Mouse (Mus musculus) liver, embryonic 14.5 days (tissue): Measurements from ENCODE around the gene Polm. TPM values are rescaled to one million over a fixed set of nuclear protein-coding genes. Genes with fewer than 3 reads are reported as not detected.

Experiments
- ATAC-seq: fragments of 200-750 bp; cut with Nextera tagmentation; 2 replicates; pipeline ENCODE4 v1.8.0; 2017; ENCODE audit warnings: moderate number of reproducible peaks, mild to moderate bottlenecking, moderate library complexity; ENCODE audit not compliant: insufficient read depth
- DNase-seq, 3 experiments: peaks; one replicate each; pipeline ENCODE4 v3.0.0-alpha.2; 2012 to 2013; ENCODE audit warnings: low read depth in 3 of 3, low spot score in 3 of 3
- H3K27ac ChIP-seq: fragments of 300-500 bp; sonication (generic); 2 replicates; pipeline ENCODE4 v1.5.1; 2014; ENCODE audit warnings: moderate library complexity, mild to moderate bottlenecking, control low read depth, inconsistent platforms
- H3K27me3 ChIP-seq: fragments of 300-500 bp; sonication (generic); 2 replicates; pipeline ENCODE4 v1.6.1; 2014; ENCODE audit warnings: mild to moderate bottlenecking, low read length, moderate library complexity; ENCODE audit not compliant: control insufficient read depth, insufficient read depth
- H3K36me3 ChIP-seq: fragments of 300-500 bp; sonication (generic); replicated peaks from 2 replicates; pipeline ENCODE4 v1.6.1; 2014; ENCODE audit warnings: low read depth; ENCODE audit not compliant: control insufficient read depth, insufficient read depth
- H3K4me1 ChIP-seq, 2 experiments: fragments of 200-500 bp in 1 of 2; fragments of 300-500 bp in 1 of 2; sonication (generic) in 1 of 2; replicated peaks; 2 replicates each; pipeline ENCODE4 v1.6.1; 2012 to 2014; ENCODE audit warnings: antibody characterized with exemption in 1 of 2, inconsistent platforms in 1 of 2, low read length in 1 of 2; ENCODE audit not compliant: control insufficient read depth in 2 of 2, insufficient read depth in 2 of 2
- H3K4me2 ChIP-seq: fragments of 300-500 bp; sonication (generic); 2 replicates; pipeline ENCODE4 v1.6.1; 2014; ENCODE audit warnings: low read depth, mild to moderate bottlenecking, control low read depth, moderate library complexity
- H3K4me3 ChIP-seq, 2 experiments: fragments of 200-500 bp in 1 of 2; fragments of 300-500 bp in 1 of 2; sonication (generic) in 1 of 2; 2 replicates each; pipeline ENCODE4 v1.5.1; 2012 to 2014; ENCODE audit warnings: low read depth in 2 of 2, low read length in 2 of 2, mild to moderate bottlenecking in 2 of 2, control low read depth in 1 of 2, inconsistent platforms in 1 of 2, moderate library complexity in 1 of 2; ENCODE audit not compliant: insufficient read depth in 1 of 2
- H3K9ac ChIP-seq: fragments of 300-500 bp; sonication (generic); replicated peaks from 2 replicates; pipeline ENCODE4 v1.6.1; 2014; ENCODE audit warnings: mild to moderate bottlenecking, control low read depth, moderate library complexity
- H3K9me3 ChIP-seq: fragments of 300-500 bp; sonication (generic); 2 replicates; pipeline ENCODE4 v1.6.1; 2016; ENCODE audit warnings: low read length, mixed read lengths; ENCODE audit not compliant: control insufficient read depth
- CTCF ChIP-seq: IDR thresholded peaks from 2 replicates; pipeline ENCODE4 v1.5.1; 2016; ENCODE audit warnings: antibody characterized with exemption, low read depth, control low read depth
- EP300 ChIP-seq: IDR thresholded peaks from 2 replicates; pipeline ENCODE4 v1.6.1; 2016; ENCODE audit warnings: antibody characterized with exemption, low read depth
- WGBS: fragments of 180-500 bp; shearing (Covaris S2); extraction: QIAGEN DNeasy Blood & Tissue Kit; methylation state at CpG from one replicate; pipeline ENCODE4 v1.1.7; 2014; ENCODE audit not compliant: insufficient replicate concordance; 5-methylcytosine and 5-hydroxymethylcytosine counted together
- polyA plus RNA-seq, 2 experiments: library from polyadenylated mRNA; depleted of rRNA in 1 of 2; stranded (reverse) in 1 of 2; unstranded in 1 of 2; fragments of >200 nt; fragmentation: Nextera tagmentation in 1 of 2; extraction: Ambion mirVana in 1 of 2; gene quantifications; 2 replicates each; pipeline versions ENCODE4 v1.2.1 to v1.2.3; 2012 to 2014

Polm gene
- polyA plus RNA-seq, 2 experiments: 1.5 to 4.1 TPM

GRCm38 (mm10) chr11:5849316-5849715, 11.5 kb upstream of the Polm start:
- ATAC-seq (no peak), DNase-seq (no peak)
- TF ChIP-seq EP300: no peak
- no peak for TF ChIP-seq CTCF
- WGBS: 51% methylated on average over 2 of the region's 2 CpGs
- 0 out of 4 replicates have a peak, but pooled peaks cover 0 to 2% of the 10 kb centered on the region in 2 experiments for H3K4me1 ChIP-seq
- no peaks in the 10 kb centered on the region for H3K9me3 ChIP-seq
- H3K27ac ChIP-seq: no peak overlapping the region
- no peaks in the 10 kb centered on the region for H3K36me3 ChIP-seq
- no peak overlapping the region for H3K9ac ChIP-seq
- H3K27me3 ChIP-seq: no peaks in the 10 kb centered on the region
- H3K4me2 ChIP-seq: no peak overlapping the region
- H3K4me3 ChIP-seq: no peak overlapping the region

- Histone ChIP-seq H3K4me3 (no peak overlapping the region), H3K9ac (no peak overlapping the region), H3K36me3 (no peaks in the 10 kb centered on the region), H3K4me2 (no peak overlapping the region), H3K9me3 (no peaks in the 10 kb centered on the region), H3K27ac (no peak overlapping the region), H3K27me3 (no peaks in the 10 kb centered on the region), H3K4me1 (0 out of 4 replicates have a peak, but pooled peaks cover 0 to 2% of the 10 kb centered on the region in 2 experiments)
- TF ChIP-seq EP300 (no peak), CTCF (no peak)
- WGBS: 59% methylated on average over 6 of the region's 6 CpGs
- no peak for DNase-seq
- no peak for ATAC-seq
These were observed 10.9 kb upstream of the Polm start for GRCm38 (mm10) chr11:5848741-5849140.

DNA sequence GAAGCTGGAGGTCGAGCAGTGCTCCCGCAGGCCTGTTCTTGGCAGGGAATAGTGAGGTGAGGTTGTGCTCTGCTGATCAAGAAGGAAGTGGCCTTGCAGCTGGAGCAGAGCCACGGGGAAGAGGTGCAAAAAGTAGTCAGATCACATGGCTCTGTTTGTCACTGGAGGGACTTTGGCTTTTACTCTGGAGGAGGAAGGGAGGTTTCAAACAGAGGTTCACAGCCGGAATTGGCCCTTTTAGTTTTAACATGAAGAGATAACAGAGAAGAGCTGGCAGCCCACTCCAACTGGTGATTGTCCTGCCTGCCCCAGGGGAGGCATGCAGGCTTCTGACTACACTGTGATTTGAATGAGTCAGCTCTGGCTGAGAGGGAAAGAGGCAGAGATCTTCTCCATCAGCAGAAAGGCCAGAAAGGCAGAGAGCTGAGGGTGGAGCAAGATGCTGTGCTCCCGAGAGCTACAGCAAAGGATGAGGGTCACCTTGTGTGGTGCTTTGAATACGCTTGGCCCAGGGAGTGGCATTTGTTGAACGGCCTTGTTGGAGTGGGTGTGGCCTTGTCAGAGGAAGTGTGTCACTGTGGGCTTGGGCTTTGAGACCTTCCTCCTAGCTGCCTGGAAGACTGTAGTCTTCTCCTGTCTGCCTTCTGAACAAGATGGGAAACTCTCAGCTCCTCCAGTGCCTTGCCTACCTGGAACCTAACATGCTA, 9.0 kb upstream of the Polm start:
- H3K4me2 ChIP-seq: no peak overlapping the region
- ATAC-seq (no peak), DNase-seq (no peak)
- no peaks in the 10 kb centered on the region for H3K27me3 ChIP-seq
- no peak overlapping the region for H3K27ac ChIP-seq
- H3K4me3 ChIP-seq: no peak overlapping the region
- no peaks in the 10 kb centered on the region for H3K36me3 ChIP-seq
- TF ChIP-seq CTCF (no peak), EP300 (no peak)
- H3K4me1 ChIP-seq: 0 out of 4 replicates have a peak, but pooled peaks cover 0 to 2% of the 10 kb centered on the region in 2 experiments
- H3K9me3 ChIP-seq: no peaks in the 10 kb centered on the region
- H3K9ac ChIP-seq: no peak overlapping the region
- WGBS: 50% methylated on average over 7 of the region's 7 CpGs

DNA sequence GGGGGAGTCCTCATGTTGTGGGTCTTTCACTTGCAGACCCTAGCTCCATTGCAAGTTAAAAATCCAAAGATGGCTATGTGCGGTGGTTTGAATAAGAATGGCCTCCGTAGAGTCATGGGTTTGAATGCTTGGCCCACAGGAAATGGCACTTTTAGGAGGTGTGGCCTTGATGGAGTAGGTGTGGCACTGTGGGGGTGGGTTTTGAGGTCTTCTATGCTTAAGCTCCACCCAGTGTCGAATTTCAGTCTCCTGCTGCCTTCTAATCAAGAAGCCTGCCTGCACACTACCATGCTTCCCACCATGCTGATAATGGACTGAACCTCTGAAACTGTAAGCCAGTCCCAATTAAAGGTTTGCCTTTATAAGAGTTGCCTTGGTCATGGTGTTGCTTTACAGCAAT, 5.3 kb upstream of the Polm start:
- ATAC-seq (no peak), DNase-seq (no peak)
- H3K9ac ChIP-seq: no peak overlapping the region
- H3K4me1 ChIP-seq: peaks cover 0 to 2% of the 10 kb centered on the region in 2 experiments; a peak in 1 of 4 replicates
- 68% methylated on average over 3 of the region's 3 CpGs for WGBS
- no peak overlapping the region for H3K4me2 ChIP-seq
- no peak overlapping the region for H3K4me3 ChIP-seq
- H3K9me3 ChIP-seq: no peaks in the 10 kb centered on the region
- no peaks in the 10 kb centered on the region for H3K36me3 ChIP-seq
- no peak overlapping the region for H3K27ac ChIP-seq
- TF ChIP-seq CTCF (no peak), EP300 (no peak)
- H3K27me3 ChIP-seq: no peaks in the 10 kb centered on the region

- DNase-seq (no peak), ATAC-seq (no peak)
- Histone ChIP-seq H3K4me3 (no peak overlapping the region), H3K4me1 (peaks cover 4 to 8% of the 10 kb centered on the region in 2 experiments; a peak in 2 of 4 replicates), H3K9me3 (no peaks in the 10 kb centered on the region), H3K27me3 (no peaks in the 10 kb centered on the region), H3K9ac (no peak overlapping the region), H3K36me3 (no peaks in the 10 kb centered on the region), H3K27ac (no peak overlapping the region), H3K4me2 (no peak overlapping the region)
- 76% methylated on average over 2 of the region's 2 CpGs for WGBS
- TF ChIP-seq CTCF: no peak
These were observed 3.9 kb upstream of the Polm start for GRCm38 (mm10) chr11:5841751-5842150.
